Mouse (Mus musculus) MEL (cell line): ENCODE measurements around the gene Rpl35a. TPM values are rescaled to one million over a fixed set of nuclear protein-coding genes. Genes with fewer than 3 reads are reported as not detected.
A peak's percentile ranks its signal among the peaks of the same experiment; 100 is the strongest.

Source experiments
- DNase-seq: peaks from one replicate; pipeline ENCODE4 v3.0.0; 2011; ENCODE audit warnings: low read depth, low spot score
- H3K27ac ChIP-seq: 2 replicates; pipeline ENCODE4 v1.5.1; 2012; ENCODE audit warnings: low read depth, mild to moderate bottlenecking, control low read depth, low read length, moderate library complexity; ENCODE audit not compliant: control insufficient read depth
- H3K27me3 ChIP-seq, 2 experiments: fragments of 150-350 bp in 1 of 2; sonication (generic) in 1 of 2; 2 replicates each; pipeline ENCODE4 v1.6.1; 2012; ENCODE audit warnings: low read length in 2 of 2, mild to moderate bottlenecking in 2 of 2, improper control_type of control experiment in 1 of 2, moderate library complexity in 1 of 2; ENCODE audit not compliant: insufficient read depth in 2 of 2, control insufficient read depth in 1 of 2
- H3K36me3 ChIP-seq, 2 experiments: 2 replicates each; pipeline ENCODE4 v1.6.1; 2012 to 2014; ENCODE audit warnings: low read length in 2 of 2, improper control_type of control experiment in 1 of 2, inconsistent platforms in 1 of 2, mild to moderate bottlenecking in 1 of 2; ENCODE audit not compliant: insufficient read depth in 2 of 2, control insufficient read depth in 1 of 2
- H3K4me1 ChIP-seq, 2 experiments: fragments of 150-350 bp in 1 of 2; sonication (generic) in 1 of 2; 2 replicates each; pipeline ENCODE4 v1.6.1; 2012; ENCODE audit warnings: low read length in 2 of 2, improper control_type of control experiment in 1 of 2, mild to moderate bottlenecking in 1 of 2; ENCODE audit not compliant: insufficient read depth in 2 of 2, control insufficient read depth in 1 of 2
- H3K4me3 ChIP-seq, 2 experiments: fragments of 150-350 bp in 1 of 2; sonication (generic) in 1 of 2; 2 replicates each; pipeline ENCODE4 v1.5.1; 2012; ENCODE audit warnings: low read depth in 2 of 2, low read length in 2 of 2, mild to moderate bottlenecking in 2 of 2, moderate library complexity in 2 of 2, control low read depth in 1 of 2, improper control_type of control experiment in 1 of 2; ENCODE audit not compliant: control insufficient read depth in 1 of 2, insufficient read depth in 1 of 2
- H3K79me2 ChIP-seq: 2 replicates; pipeline ENCODE4 v1.6.1; 2012; ENCODE audit warnings: mild to moderate bottlenecking, low read length, moderate library complexity; ENCODE audit not compliant: control insufficient read depth, poor library complexity, insufficient read depth
- H3K9ac ChIP-seq: 2 replicates; pipeline ENCODE4 v1.6.1; 2012; ENCODE audit warnings: low read depth, mild to moderate bottlenecking, control low read depth, low read length, moderate library complexity; ENCODE audit not compliant: control insufficient read depth, poor library complexity, severe bottlenecking
- H3K9me3 ChIP-seq: fragments of 150-350 bp; sonication (generic); replicated peaks from 2 replicates; pipeline ENCODE4 v1.6.1; 2012; ENCODE audit warnings: mild to moderate bottlenecking, low read length, improper control_type of control experiment, moderate library complexity; ENCODE audit not compliant: insufficient read depth
- BHLHE40 ChIP-seq: IDR thresholded peaks from 2 replicates; pipeline ENCODE4 v1.6.1; 2012; ENCODE audit warnings: low read depth, mild to moderate bottlenecking, inconsistent platforms, low read length, improper control_type of control experiment, borderline replicate concordance
- CHD2 ChIP-seq: IDR thresholded peaks from 2 replicates; pipeline ENCODE4 v1.6.1; 2011; ENCODE audit warnings: low read length, improper control_type of control experiment
- CTCF ChIP-seq, 3 experiments: IDR thresholded peaks in 2 of 3; conservative IDR thresholded peaks in 1 of 3; 2 replicates each; pipeline ENCODE4 v1.5.1; 2011 to 2012; ENCODE audit warnings: low read length in 3 of 3, low read depth in 2 of 3, mild to moderate bottlenecking in 2 of 3, improper control_type of control experiment in 1 of 3, inconsistent platforms in 1 of 3, mixed read lengths in 1 of 3, moderate library complexity in 1 of 3; ENCODE audit not compliant: control insufficient read depth in 1 of 3, insufficient read depth in 1 of 3, poor library complexity in 1 of 3, severe bottlenecking in 1 of 3
- ETS1 ChIP-seq: IDR thresholded peaks from 2 replicates; pipeline ENCODE4 v1.6.1; 2012; ENCODE audit warnings: low read depth, mild to moderate bottlenecking, inconsistent platforms, low read length, improper control_type of control experiment, moderate library complexity
- HCFC1 ChIP-seq: IDR thresholded peaks from 2 replicates; pipeline ENCODE4 v1.6.1; 2012; ENCODE audit warnings: low read depth, mild to moderate bottlenecking, inconsistent platforms, low read length, improper control_type of control experiment, moderate library complexity
- MAFK ChIP-seq: IDR thresholded peaks from 2 replicates; pipeline ENCODE4 v1.6.1; 2011; ENCODE audit warnings: low read depth, mild to moderate bottlenecking, low read length, improper control_type of control experiment, borderline replicate concordance
- MAZ ChIP-seq: IDR thresholded peaks from 2 replicates; pipeline ENCODE4 v1.6.1; 2012; ENCODE audit warnings: low read depth, mild to moderate bottlenecking, inconsistent platforms, low read length, improper control_type of control experiment
- MEF2A ChIP-seq: IDR thresholded peaks from 2 replicates; pipeline ENCODE4 v1.6.1; 2014; ENCODE audit warnings: low read depth, mild to moderate bottlenecking, inconsistent platforms, low read length, improper control_type of control experiment; ENCODE audit not compliant: poor library complexity, insufficient replicate concordance, severe bottlenecking; ENCODE audit errors: extremely low read depth
- MYC ChIP-seq: IDR thresholded peaks from 2 replicates; pipeline ENCODE4 v1.6.1; 2011; ENCODE audit warnings: low read depth, mild to moderate bottlenecking, low read length, improper control_type of control experiment, moderate library complexity
- NRF1 ChIP-seq: IDR thresholded peaks from 2 replicates; pipeline ENCODE4 v1.6.1; 2014; ENCODE audit warnings: low read depth, mild to moderate bottlenecking, inconsistent platforms, low read length, improper control_type of control experiment, moderate library complexity; ENCODE audit not compliant: poor library complexity, insufficient read depth, severe bottlenecking
- POLR2A ChIP-seq, 2 experiments: IDR thresholded peaks; 2 replicates each; pipeline ENCODE4 v1.6.1; 2011 to 2012; ENCODE audit warnings: low read length in 2 of 2, mild to moderate bottlenecking in 2 of 2, control low read depth in 1 of 2, improper control_type of control experiment in 1 of 2, low read depth in 1 of 2, moderate library complexity in 1 of 2; ENCODE audit not compliant: control insufficient read depth in 1 of 2, insufficient read depth in 1 of 2, poor library complexity in 1 of 2
- POLR2AphosphoS5 ChIP-seq: IDR thresholded peaks from 2 replicates; pipeline ENCODE4 v1.6.1; 2012; ENCODE audit warnings: low read depth, borderline replicate concordance, mild to moderate bottlenecking, inconsistent platforms, low read length, moderate library complexity, mixed read lengths
- RAD21 ChIP-seq: IDR thresholded peaks from 2 replicates; pipeline ENCODE4 v1.6.1; 2011; ENCODE audit warnings: mild to moderate bottlenecking, low read depth, low read length, improper control_type of control experiment
- RCOR1 ChIP-seq: IDR thresholded peaks from 2 replicates; pipeline ENCODE4 v1.6.1; 2012; ENCODE audit warnings: low read depth, mild to moderate bottlenecking, inconsistent platforms, low read length, improper control_type of control experiment
- SIN3A ChIP-seq: IDR thresholded peaks from 2 replicates; pipeline ENCODE4 v1.6.1; 2012; ENCODE audit warnings: low read length, improper control_type of control experiment, inconsistent platforms
- TBP ChIP-seq: IDR thresholded peaks from 2 replicates; pipeline ENCODE4 v1.8.0; 2011; ENCODE audit warnings: low read depth, low read length, improper control_type of control experiment
- USF1 ChIP-seq: IDR thresholded peaks from 2 replicates; pipeline ENCODE4 v1.6.1; 2014; ENCODE audit warnings: low read depth, mild to moderate bottlenecking, inconsistent platforms, low read length, improper control_type of control experiment, moderate library complexity
- USF2 ChIP-seq, 2 experiments: IDR thresholded peaks; 2 replicates each; pipeline ENCODE4 v1.6.1; 2011 to 2012; ENCODE audit warnings: improper control_type of control experiment in 2 of 2, low read length in 2 of 2, borderline replicate concordance in 1 of 2, inconsistent platforms in 1 of 2, low read depth in 1 of 2, mild to moderate bottlenecking in 1 of 2; ENCODE audit not compliant: insufficient read depth in 1 of 2
- ZC3H11A ChIP-seq: IDR thresholded peaks from 2 replicates; pipeline ENCODE4 v1.6.1; 2012; ENCODE audit warnings: low read depth, mild to moderate bottlenecking, inconsistent platforms, low read length, improper control_type of control experiment
- ZMIZ1 ChIP-seq: IDR thresholded peaks from 2 replicates; pipeline ENCODE4 v1.6.1; 2012; ENCODE audit warnings: low read depth, mild to moderate bottlenecking, inconsistent platforms, low read length, improper control_type of control experiment, moderate library complexity
- ZNF384 ChIP-seq: IDR thresholded peaks from 2 replicates; pipeline ENCODE4 v1.6.1; 2012; ENCODE audit warnings: low read depth, mild to moderate bottlenecking, inconsistent platforms, low read length, improper control_type of control experiment
- polyA plus RNA-seq, 2 experiments: library from polyadenylated mRNA; stranded (reverse) in 1 of 2; unstranded in 1 of 2; fragments of >175 nt in 1 of 2; fragments of >200 nt in 1 of 2; gene quantifications; 2 replicates each; pipeline versions ENCODE4 v1.2.1 to v1.2.4; 2012; ENCODE audit warnings: low replicate concordance in 2 of 2, low read depth in 1 of 2; ENCODE audit not compliant: insufficient read length in 2 of 2, insufficient read depth in 1 of 2, missing spikeins in 1 of 2
- total RNA-seq: library from RNA; depleted of rRNA; stranded (reverse); fragments of 300-350 nt; gene quantifications from 2 replicates; pipeline ENCODE4 v1.2.3, GENCODE M21; 2012

Gene Rpl35a
- total and polyA plus RNA-seq, 3 experiments, result 1,572 to 2,314 TPM; not detected in 1

GRCm38 (mm10) chr16:33036006-33036405 lies 20.2 kb upstream of the Rpl35a start:
- Histone ChIP-seq H3K4me1 (no peaks in the 10 kb centered on the region; a peak in 1 of 4 replicates), H3K79me2 (no peaks in the 10 kb centered on the region), H3K9ac (no peak overlapping the region), H3K27me3 (no peaks in the 10 kb centered on the region), H3K27ac (no peak overlapping the region), H3K36me3 (no peaks in the 10 kb centered on the region; a peak in 1 of 4 replicates), H3K4me3 (no peak overlapping the region), H3K9me3 (no peaks in the 10 kb centered on the region)
- TF ChIP-seq BHLHE40 (no peak), ZNF384 (no peak), NRF1 (no peak), TBP (no peak), POLR2AphosphoS5 (no peak), SIN3A (no peak), RAD21 (no peak), MYC (no peak), USF1 (no peak), ZC3H11A (no peak), MAFK (no peak), ZMIZ1 (no peak), MAZ (no peak), USF2 (IDR thresholded peaks at IDR 0.05; ENCODE audit: borderline replicate concordance in 1 of 2, insufficient read depth in 1 of 2, low read depth in 1 of 2, low read length in 2 of 2) (no peak), ETS1 (no peak), HCFC1 (no peak), MEF2A (no peak), RCOR1 (no peak), CTCF (IDR thresholded peaks at IDR 0.05 in 2 of 3, conservative IDR thresholded peaks at IDR 0.05 in 1 of 3; ENCODE audit: control insufficient read depth in 1 of 3, insufficient read depth in 1 of 3, low read depth in 2 of 3, low read length in 3 of 3, poor library complexity in 1 of 3, severe bottlenecking in 1 of 3) (no peak), POLR2A (IDR thresholded peaks at IDR 0.05; ENCODE audit: control insufficient read depth in 1 of 2, insufficient read depth in 1 of 2, low read depth in 1 of 2, low read length in 2 of 2, poor library complexity in 1 of 2) (no peak)
- DNase-seq, result no peak

DNA sequence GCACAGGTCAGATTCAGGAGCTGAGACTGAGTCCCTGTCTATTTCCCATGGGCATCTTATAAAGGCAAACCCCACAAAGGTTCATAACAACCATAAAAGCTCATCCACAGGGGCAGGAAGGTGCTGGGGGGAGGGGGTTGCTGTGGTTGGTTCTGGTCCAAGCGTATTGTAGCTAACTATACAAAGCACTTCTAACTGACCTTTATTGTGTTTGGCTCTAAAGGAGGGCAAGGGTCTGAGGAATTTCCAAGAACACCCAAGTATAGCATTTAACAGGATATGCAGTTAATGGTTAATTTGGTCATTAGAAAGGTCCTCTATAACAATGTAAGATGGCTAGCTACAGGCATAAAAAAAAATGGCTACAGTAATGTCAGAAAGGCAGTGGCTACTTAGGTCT lies 13.6 kb upstream of the Rpl35a start:
- H3K4me3 ChIP-seq, result peak overlapping the region; percentile 18 to 37; a peak in 1 of 4 replicates
- no peaks in the 10 kb centered on the region for H3K27me3 ChIP-seq
- no peaks in the 10 kb centered on the region; a peak in 3 of 4 replicates for H3K36me3 ChIP-seq
- H3K79me2 ChIP-seq, result no peaks in the 10 kb centered on the region
- H3K27ac ChIP-seq, result peak overlapping the region; percentile 28; the same call in 1 of the 2 replicates
- peaks cover 0 to 3% of the 10 kb centered on the region in 2 experiments; a peak in 1 of 4 replicates for H3K4me1 ChIP-seq
- H3K9me3 ChIP-seq, result no peaks in the 10 kb centered on the region
- no peak for DNase-seq
- TF ChIP-seq NRF1 (no peak), CHD2 (no peak)
- H3K9ac ChIP-seq, result peak overlapping the region; percentile 17; the same call in 1 of the 2 replicates
